Mouse (Mus musculus) T-helper 1 cell (primary cell): ENCODE measurements around the gene Sh2b2.

Experiments used
- in situ Hi-C: fragments of 300-600 bp; cut with MboI, MseI; formaldehyde crosslinking; loops from one replicate; pipeline ENCODE4 v1.15.1; 2025; ENCODE audit warnings: high pct_unique_total_duplicates

Sh2b2 gene

GRCm38 (mm10) chr5:136246452-136246838 lies at the start of gene Sh2b2:
Gene Sh2b2 (minus strand): TSS chr5:136246556.
- in situ Hi-C loops, result loop anchor here (5.0 kb wide), 1 partner anchor 44 kb away; no protein-coding TSS in a partner anchor

- in situ Hi-C loops, result no loop called here
Measured at GRCm38 (mm10) chr5:136292971-136293418, 46.6 kb upstream of the Sh2b2 start.

GRCm38 (mm10) chr5:136292361-136292760 lies 46.0 kb upstream of the Sh2b2 start:
- in situ Hi-C loops, result no loop called here

GRCm38 (mm10) chr5:136291562-136291961 lies 45.2 kb upstream of the Sh2b2 start:
- in situ Hi-C loops, result no loop called here

GRCm38 (mm10) chr5:136289776-136290175 lies 43.4 kb upstream of the Sh2b2 start:
- in situ Hi-C loops, result no loop called here

GRCm38 (mm10) chr5:136288351-136289081 lies 42.2 kb upstream of the Sh2b2 start:
- in situ Hi-C loops, result no loop called here

GRCm38 (mm10) chr5:136286566-136286965 lies 40.2 kb upstream of the Sh2b2 start:
- in situ Hi-C loops, result no loop called here

GRCm38 (mm10) chr5:136285106-136285505 lies 38.8 kb upstream of the Sh2b2 start:
- in situ Hi-C loops, result no loop called here

- in situ Hi-C loops, result no loop called here
Measured at GRCm38 (mm10) chr5:136281351-136281750, 35.0 kb upstream of the Sh2b2 start.

GRCm38 (mm10) chr5:136274739-136275138 lies 28.4 kb upstream of the Sh2b2 start:
- in situ Hi-C loops, result no loop called here

GRCm38 (mm10) chr5:136269937-136270336 lies 23.6 kb upstream of the Sh2b2 start:
- in situ Hi-C loops, result loop anchor here (5.0 kb wide), 1 partner anchor 57 kb away; no protein-coding TSS in a partner anchor

- in situ Hi-C loops, result loop anchor here (5.0 kb wide), 1 partner anchor 61 kb away; no protein-coding TSS in a partner anchor
Measured at GRCm38 (mm10) chr5:136266077-136266476, 19.7 kb upstream of the Sh2b2 start.

GRCm38 (mm10) chr5:136263342-136263741 lies 17.0 kb upstream of the Sh2b2 start:
- in situ Hi-C loops, result no loop called here

- in situ Hi-C loops, result loop anchor here (10.0 kb wide), 1 partner anchor 406 kb away; no protein-coding TSS in a partner anchor
Measured at GRCm38 (mm10) chr5:136258919-136259318, 12.6 kb upstream of the Sh2b2 start.

GRCm38 (mm10) chr5:136252899-136253298 lies 6.5 kb upstream of the Sh2b2 start:
- in situ Hi-C loops, result loop anchor here (5.0 to 10.0 kb wide), 2 partner anchors 412 to 454 kb away; no protein-coding TSS in a partner anchor

GRCm38 (mm10) chr5:136251004-136251403 lies 4.6 kb upstream of the Sh2b2 start:
- in situ Hi-C loops, result loop anchor here (5.0 to 10.0 kb wide), 2 partner anchors 414 to 456 kb away; no protein-coding TSS in a partner anchor

GRCm38 (mm10) chr5:136248441-136248840 lies 2.1 kb upstream of the Sh2b2 start:
- in situ Hi-C loops, result loop anchor here (5.0 kb wide), 1 partner anchor 46 kb away; no protein-coding TSS in a partner anchor

- in situ Hi-C loops, result loop anchor here (5.0 kb wide), 1 partner anchor 43 kb away; no protein-coding TSS in a partner anchor
Measured at GRCm38 (mm10) chr5:136245541-136246451, 560 bp downstream of the Sh2b2 start.

GRCm38 (mm10) chr5:136244762-136245540 lies 1.4 kb downstream of the Sh2b2 start:
- in situ Hi-C loops, result loop anchor here (5.0 kb wide), 1 partner anchor 43 kb away; no protein-coding TSS in a partner anchor

- in situ Hi-C loops, result no loop called here
Measured at GRCm38 (mm10) chr5:136243851-136244761, 2.2 kb downstream of the Sh2b2 start.
